Mouse (Mus musculus): ENCODE results near the gene Sparcl1. TPM values are rescaled to one million over a fixed set of nuclear protein-coding genes. Genes with fewer than 3 reads are reported as not detected.

Gene Sparcl1
- polyA plus RNA-seq, 1 experiment: not detected

DNA sequence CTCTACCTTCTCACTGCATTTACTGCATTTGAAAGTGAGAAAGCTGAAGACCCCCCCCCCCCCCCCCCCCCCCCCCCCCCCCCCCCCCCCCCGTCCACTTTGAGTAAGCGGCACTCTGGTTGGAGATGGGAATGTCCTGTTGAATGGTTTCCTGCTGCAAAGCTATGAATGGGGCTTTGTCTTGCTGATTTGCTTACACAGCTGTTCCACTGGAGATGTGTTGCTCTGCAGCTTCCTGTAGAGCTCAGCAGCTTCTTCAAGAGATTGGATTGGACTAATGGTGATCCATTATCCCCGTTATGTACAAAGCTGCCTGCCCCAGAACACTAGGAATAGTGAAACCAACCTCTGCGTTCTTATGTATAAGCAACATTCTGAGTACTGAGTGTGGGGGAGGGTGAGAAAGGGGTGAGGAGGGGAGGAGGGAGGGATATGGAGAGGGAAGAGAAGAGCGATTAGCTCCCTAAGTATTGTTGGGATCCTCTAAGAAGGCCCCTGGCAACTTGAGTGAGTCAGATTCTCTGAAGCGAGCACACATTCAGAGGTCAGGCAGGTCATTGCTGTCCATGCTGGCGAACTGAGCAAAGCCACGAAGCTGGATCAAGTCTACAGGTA is 41.2 kb downstream of the Sparcl1 start:
- peak overlapping the region; percentile 28 for H3K4me3 ChIP-seq (replicated peaks)
- TF ChIP-seq GATA1 (IDR thresholded peaks at IDR 0.05; ENCODE audit: borderline replicate concordance, low read length) (no peak), FLI1 (IDR thresholded peaks at IDR 0.05; ENCODE audit: low read length) (no peak)
- no peaks in the 10 kb centered on the region for H3K36me3 ChIP-seq (replicated peaks; ENCODE audit: low read length)
- peaks cover 15% of the 10 kb centered on the region for H3K4me1 ChIP-seq
- H3K27me3 ChIP-seq (replicated peaks): peaks cover 18% of the 10 kb centered on the region
- peaks cover 7% of the 10 kb centered on the region for H3K9me3 ChIP-seq

GRCm38 (mm10) chr5:104071048-104071447 is 42.5 kb downstream of the Sparcl1 start:
- TF ChIP-seq GATA1 (IDR thresholded peaks at IDR 0.05; ENCODE audit: borderline replicate concordance, low read length): no peak
- TF ChIP-seq FLI1 (IDR thresholded peaks at IDR 0.05; ENCODE audit: low read length): no peak
- Histone ChIP-seq H3K27me3 (replicated peaks) (peaks cover 16% of the 10 kb centered on the region), H3K36me3 (replicated peaks; ENCODE audit: low read length) (no peaks in the 10 kb centered on the region), H3K4me3 (replicated peaks) (no peak overlapping the region), H3K4me1 (peaks cover 11% of the 10 kb centered on the region), H3K9me3 (peaks cover 7% of the 10 kb centered on the region)

- H3K36me3 ChIP-seq (replicated peaks; ENCODE audit: low read length): peaks cover 16% of the 10 kb centered on the region
- peaks cover 3% of the 10 kb centered on the region for H3K27me3 ChIP-seq (replicated peaks)
- H3K9me3 ChIP-seq: peaks cover 7% of the 10 kb centered on the region
- TF ChIP-seq GATA1 (IDR thresholded peaks at IDR 0.05; ENCODE audit: borderline replicate concordance, low read length) (no peak), FLI1 (IDR thresholded peaks at IDR 0.05; ENCODE audit: low read length) (no peak)
- H3K4me1 ChIP-seq: peaks cover 6% of the 10 kb centered on the region
- no peak overlapping the region for H3K4me3 ChIP-seq (replicated peaks)
Observed at GRCm38 (mm10) chr5:104068751-104069150, 44.8 kb downstream of the Sparcl1 start.

DNA sequence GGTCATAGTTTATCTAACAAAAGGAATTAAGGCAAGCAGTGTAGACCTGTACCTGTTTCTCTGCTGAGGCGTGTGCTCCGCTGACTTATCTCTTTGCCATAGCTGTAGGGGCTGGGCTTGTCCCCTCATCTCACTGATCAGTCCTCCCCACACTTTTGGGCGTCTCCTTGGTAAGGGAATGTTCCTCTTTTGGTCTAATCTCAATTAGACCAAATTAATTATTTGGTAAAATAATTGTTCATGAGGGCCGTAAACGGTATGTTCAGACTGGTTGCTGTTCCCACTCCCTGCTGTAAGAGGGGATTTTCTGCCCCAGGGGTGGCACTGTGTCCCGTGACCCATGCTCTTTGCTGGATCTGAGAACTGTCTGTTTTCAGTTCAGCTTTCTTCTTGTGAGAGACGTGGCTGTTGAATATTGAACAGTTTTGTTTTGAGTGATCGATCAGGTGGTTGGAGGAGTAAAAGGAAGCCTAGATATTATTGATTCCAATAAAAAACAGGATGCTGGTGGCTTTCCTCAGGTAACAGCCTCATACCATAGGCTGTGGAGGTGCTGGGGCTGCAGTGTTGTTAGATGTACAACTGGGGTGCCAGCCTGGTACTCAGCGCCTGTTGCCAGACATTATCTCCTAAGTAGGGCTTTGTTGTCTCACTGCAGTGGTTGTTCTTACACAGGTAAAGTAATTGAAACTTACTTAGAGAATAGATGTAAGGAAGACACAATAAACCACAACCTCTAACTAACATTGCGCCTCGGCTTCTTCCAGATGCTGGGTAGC is 50.6 kb downstream of the Sparcl1 start:
- Histone ChIP-seq H3K4me3 (replicated peaks) (no peak overlapping the region), H3K27me3 (replicated peaks) (no peaks in the 10 kb centered on the region), H3K9me3 (no peaks in the 10 kb centered on the region), H3K36me3 (replicated peaks; ENCODE audit: low read length) (peaks cover 74% of the 10 kb centered on the region), H3K4me1 (peaks cover 9% of the 10 kb centered on the region; the same call in 1 of the 2 replicates)
- no peak for TF ChIP-seq FLI1 (IDR thresholded peaks at IDR 0.05; ENCODE audit: low read length)
- no peak for TF ChIP-seq GATA1 (IDR thresholded peaks at IDR 0.05; ENCODE audit: borderline replicate concordance, low read length)

DNA sequence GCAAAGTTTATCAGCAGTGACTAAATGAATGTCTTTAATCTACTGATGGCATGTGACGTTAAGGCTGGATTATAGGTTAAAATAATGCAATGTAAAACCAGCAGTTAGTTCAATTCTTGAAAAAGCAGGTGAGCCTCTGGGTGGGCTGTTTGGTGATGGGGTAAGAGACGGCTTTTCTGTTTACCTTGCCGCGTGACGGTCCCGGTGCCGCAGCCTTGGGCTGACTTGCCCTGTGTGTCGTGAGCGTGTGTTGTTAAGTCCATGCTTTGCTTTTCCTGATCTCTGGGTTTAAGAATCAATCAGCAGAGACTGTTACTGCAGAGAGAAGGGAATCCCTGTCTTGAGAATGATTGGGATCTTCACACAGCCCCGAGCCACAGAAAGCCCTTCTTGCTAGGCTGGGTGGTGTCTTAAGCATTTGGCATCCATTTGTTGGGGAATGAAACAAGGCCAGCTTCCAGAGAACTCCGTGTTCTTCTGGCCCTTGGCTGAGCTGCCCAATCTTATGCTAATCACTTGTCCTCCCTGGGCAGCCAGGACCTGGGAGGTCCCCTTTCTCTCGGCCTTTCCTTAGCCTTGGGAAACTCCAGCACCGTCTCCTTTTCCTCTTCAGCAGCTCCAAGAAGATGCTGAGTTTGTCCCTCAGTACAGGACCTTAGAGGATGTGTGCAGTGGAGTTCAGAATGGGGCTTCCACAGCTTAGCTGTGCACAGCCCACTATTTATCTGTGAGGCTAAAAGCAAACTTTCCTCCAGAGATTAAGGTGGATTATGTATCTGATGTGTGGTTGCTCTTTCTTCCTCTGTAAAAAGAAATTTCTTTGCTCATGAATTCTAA is 51.4 kb downstream of the Sparcl1 start:
- H3K4me3 ChIP-seq (replicated peaks): no peak overlapping the region
- H3K36me3 ChIP-seq (replicated peaks; ENCODE audit: low read length): peaks cover 82% of the 10 kb centered on the region
- TF ChIP-seq FLI1 (IDR thresholded peaks at IDR 0.05; ENCODE audit: low read length): no peak
- no peak for TF ChIP-seq GATA1 (IDR thresholded peaks at IDR 0.05; ENCODE audit: borderline replicate concordance, low read length)
- H3K27me3 ChIP-seq (replicated peaks): no peaks in the 10 kb centered on the region
- peaks cover 10% of the 10 kb centered on the region; the same call in 1 of the 2 replicates for H3K4me1 ChIP-seq
- H3K9me3 ChIP-seq: no peaks in the 10 kb centered on the region

DNA sequence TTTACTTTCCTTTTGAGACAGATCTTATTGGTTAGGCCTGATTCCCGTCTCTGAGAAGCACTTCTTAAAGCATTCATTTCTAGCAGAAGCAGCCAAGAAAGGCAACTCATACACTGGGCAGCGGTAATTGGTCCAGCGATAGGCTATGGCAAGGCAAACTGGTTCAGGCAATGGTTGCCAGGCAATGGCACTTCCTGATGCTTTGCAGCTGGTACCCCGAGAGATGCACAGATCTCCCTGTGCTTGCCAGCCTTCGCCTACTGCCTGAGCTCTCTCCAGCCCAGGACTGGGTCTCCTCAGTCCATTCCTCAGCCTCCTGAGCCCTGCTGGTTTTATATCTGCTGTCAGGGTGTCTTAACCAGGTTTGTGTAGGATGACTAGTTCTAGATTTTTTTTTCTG is 53.1 kb downstream of the Sparcl1 start:
- no peaks in the 10 kb centered on the region for H3K9me3 ChIP-seq
- no peaks in the 10 kb centered on the region for H3K27me3 ChIP-seq (replicated peaks)
- H3K4me3 ChIP-seq (replicated peaks): no peak overlapping the region
- peaks cover 92% of the 10 kb centered on the region for H3K36me3 ChIP-seq (replicated peaks; ENCODE audit: low read length)
- H3K4me1 ChIP-seq: peaks cover 26% of the 10 kb centered on the region
- TF ChIP-seq FLI1 (IDR thresholded peaks at IDR 0.05; ENCODE audit: low read length) (no peak), GATA1 (IDR thresholded peaks at IDR 0.05; ENCODE audit: borderline replicate concordance, low read length) (no peak)

GRCm38 (mm10) chr5:104059628-104060027 is 53.9 kb downstream of the Sparcl1 start:
- H3K4me1 ChIP-seq: peaks cover 31% of the 10 kb centered on the region
- no peak overlapping the region for H3K4me3 ChIP-seq (replicated peaks)
- peaks cover 91% of the 10 kb centered on the region for H3K36me3 ChIP-seq (replicated peaks; ENCODE audit: low read length)
- no peaks in the 10 kb centered on the region for H3K9me3 ChIP-seq
- no peaks in the 10 kb centered on the region for H3K27me3 ChIP-seq (replicated peaks)
- TF ChIP-seq GATA1 (IDR thresholded peaks at IDR 0.05; ENCODE audit: borderline replicate concordance, low read length) (no peak), FLI1 (IDR thresholded peaks at IDR 0.05; ENCODE audit: low read length) (no peak)

GRCm38 (mm10) chr5:104058021-104058420 is 55.5 kb downstream of the Sparcl1 start:
- no peaks in the 10 kb centered on the region for H3K9me3 ChIP-seq
- no peak for TF ChIP-seq GATA1 (IDR thresholded peaks at IDR 0.05; ENCODE audit: borderline replicate concordance, low read length)
- no peak for TF ChIP-seq FLI1 (IDR thresholded peaks at IDR 0.05; ENCODE audit: low read length)
- H3K4me1 ChIP-seq: peaks cover 31% of the 10 kb centered on the region
- H3K4me3 ChIP-seq (replicated peaks): no peak overlapping the region
- no peaks in the 10 kb centered on the region for H3K27me3 ChIP-seq (replicated peaks)
- peaks cover 88% of the 10 kb centered on the region for H3K36me3 ChIP-seq (replicated peaks; ENCODE audit: low read length)

GRCm38 (mm10) chr5:104056295-104056694 is 57.2 kb downstream of the Sparcl1 start:
- H3K4me1 ChIP-seq: peaks cover 35% of the 10 kb centered on the region
- TF ChIP-seq FLI1 (IDR thresholded peaks at IDR 0.05; ENCODE audit: low read length): no peak
- no peak for TF ChIP-seq GATA1 (IDR thresholded peaks at IDR 0.05; ENCODE audit: borderline replicate concordance, low read length)
- no peaks in the 10 kb centered on the region for H3K27me3 ChIP-seq (replicated peaks)
- H3K9me3 ChIP-seq: no peaks in the 10 kb centered on the region
- no peak overlapping the region for H3K4me3 ChIP-seq (replicated peaks)
- peaks cover 88% of the 10 kb centered on the region for H3K36me3 ChIP-seq (replicated peaks; ENCODE audit: low read length)
